Mouse (Mus musculus) neutrophil, adult 65 days (primary cell): ENCODE results near the gene Bpifa3. TPM values are rescaled to one million over a fixed set of nuclear protein-coding genes. Genes with fewer than 3 reads are reported as not detected.

Source experiments
- total RNA-seq: library from RNA; stranded (reverse); gene quantifications from 2 replicates; pipeline ENCODE4 v1.2.4, GENCODE M21; 2023

Gene Bpifa3
- total RNA-seq: not detected in 2 replicates

DNA sequence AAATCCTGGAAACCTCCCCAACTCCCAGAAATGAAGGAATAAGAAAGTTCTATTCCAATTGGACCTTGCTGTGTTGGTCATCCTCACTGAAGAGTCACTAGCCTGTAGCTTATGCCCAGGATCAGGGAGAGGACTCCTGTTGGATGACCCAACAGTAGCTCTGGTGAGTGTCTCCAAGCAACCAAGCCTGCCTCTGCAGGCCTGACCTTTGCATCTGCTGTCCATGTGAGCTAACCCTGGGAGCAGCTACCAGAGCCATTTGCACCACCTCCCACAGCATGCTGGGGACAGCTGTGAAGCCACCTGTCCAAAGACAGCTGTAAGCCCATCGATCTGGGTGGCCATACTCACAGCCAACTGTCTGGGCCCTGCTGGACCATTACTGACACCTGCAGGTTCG lies at the start of gene Bpifa3:
Bpifa3 (plus strand) TSS at position 217 of the 400 bp plus-strand sequence.

DNA sequence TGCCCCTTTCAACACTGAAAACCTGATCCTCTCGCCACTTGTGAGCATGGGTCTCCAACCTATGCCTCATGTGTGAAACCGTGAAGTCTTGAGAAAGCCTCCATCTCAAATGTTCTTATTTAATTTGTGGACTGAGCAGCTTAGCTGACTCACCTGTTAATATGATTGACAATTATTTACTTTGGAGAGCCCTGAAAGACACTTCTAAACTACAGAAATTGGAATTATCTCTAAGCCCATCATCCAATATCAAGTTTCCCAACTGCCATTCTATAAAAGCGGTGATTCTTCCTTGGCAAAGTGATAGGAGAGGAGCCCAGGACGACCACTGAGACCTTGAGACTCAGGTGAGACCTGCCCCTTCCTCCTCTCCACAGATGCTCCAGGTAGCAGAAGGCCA lies 12.4 kb downstream of the Bpifa3 start, which contains the start of gene Bpifa1:
Bpifa1 (plus strand) TSS at position 301 of the 400 bp plus-strand sequence.

DNA sequence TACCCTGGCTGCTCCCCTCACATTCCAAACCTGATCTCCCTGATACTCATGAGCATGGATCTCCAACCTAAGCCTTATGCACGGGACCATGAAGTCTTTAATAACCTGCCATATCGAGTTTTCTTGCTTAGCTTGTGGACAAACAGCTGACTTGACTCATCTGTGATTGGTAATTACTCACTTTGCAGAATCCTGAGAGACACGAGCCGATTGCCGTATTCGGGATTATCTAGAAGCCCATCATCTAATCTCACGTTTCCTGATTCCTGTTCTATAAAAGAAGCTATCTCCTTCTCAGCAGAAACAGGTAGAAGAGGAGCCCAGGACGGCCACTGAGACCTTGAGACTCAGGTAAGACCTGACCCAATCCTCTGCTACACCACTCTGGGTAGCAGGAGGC lies 32.2 kb downstream of the Bpifa3 start, which contains the start of gene Bpifa5:
Bpifa5 (plus strand) TSS at position 301 of the 400 bp plus-strand sequence.

Other genes starting within 250 kb of the Bpifa3 start
- not detected in 2 replicates for gene Bpifb6, start 229.9 kb upstream of the Bpifa3 start, total RNA-seq
- not detected in 2 replicates for gene Bpifb3, start 212.1 kb upstream of the Bpifa3 start, total RNA-seq
- not detected in 2 replicates for gene Bpifb4, start 192.1 kb upstream of the Bpifa3 start, total RNA-seq
- gene Bpifa6, start 155.4 kb upstream of the Bpifa3 start, total RNA-seq: not detected in 2 replicates
- gene Bpifa2, start 122.1 kb upstream of the Bpifa3 start, total RNA-seq: not detected in 2 replicates
- gene Bpifa1, start 12.5 kb downstream of the Bpifa3 start, total RNA-seq: not detected in 2 replicates
- not detected in 2 replicates for gene Bpifa5, start 32.3 kb downstream of the Bpifa3 start, total RNA-seq
- not detected in 2 replicates for gene Bpifb1, start 60.5 kb downstream of the Bpifa3 start, total RNA-seq
- not detected in 2 replicates for gene Bpifb5, start 93.4 kb downstream of the Bpifa3 start, total RNA-seq
- gene Bpifb9a, start 127.5 kb downstream of the Bpifa3 start, total RNA-seq: not detected in 2 replicates
- gene Bpifb9b, start 176.9 kb downstream of the Bpifa3 start, total RNA-seq: not detected in 2 replicates
- gene Cdk5rap1, start 242.7 kb downstream of the Bpifa3 start, total RNA-seq: 6.5 and 7.6 TPM in 2 replicates